Mouse (Mus musculus): ENCODE data around the gene Fam50a.

DNA sequence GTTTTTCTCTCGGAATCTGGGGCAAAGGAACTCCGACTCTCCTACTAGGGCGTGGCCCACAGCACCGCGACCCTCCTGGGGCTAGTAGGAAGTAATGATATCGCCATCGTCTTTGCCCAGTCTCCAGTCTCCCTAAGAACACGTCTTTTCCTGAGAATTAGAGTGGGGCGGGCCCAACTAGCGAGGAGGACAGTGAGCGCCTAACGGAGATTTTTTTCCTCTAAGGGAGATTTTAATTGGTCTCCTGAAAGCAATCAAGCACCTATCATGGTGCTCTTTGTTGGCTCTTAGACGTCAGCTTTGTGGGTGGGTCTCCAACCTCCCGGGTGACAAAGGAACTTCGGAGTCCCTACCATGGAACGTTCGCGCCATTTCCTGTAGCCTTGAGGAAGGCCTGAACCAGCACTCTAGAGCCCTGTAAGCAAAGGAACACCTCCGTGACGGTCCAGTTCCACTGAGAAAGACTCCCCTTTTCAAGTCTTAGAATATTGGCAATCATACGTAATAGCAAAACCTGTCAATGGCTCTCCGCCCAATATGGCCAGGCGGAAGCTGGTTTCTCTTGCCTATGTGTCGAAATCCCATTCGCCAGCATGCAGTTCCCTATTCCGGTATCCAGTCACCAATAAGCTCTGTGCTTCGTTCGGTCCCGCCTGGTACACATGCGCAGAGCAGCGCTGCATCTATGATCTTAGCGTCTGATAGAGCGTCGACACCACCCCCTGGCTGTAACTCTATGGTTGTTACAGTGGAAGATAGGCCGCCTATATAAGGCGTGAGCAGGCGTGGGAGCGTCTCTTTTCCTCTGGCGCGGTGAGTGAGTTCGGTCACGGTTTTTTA is 42.6 kb upstream of the Fam50a start, which contains the start of gene Rpl10:
- no peak for TF ChIP-seq CTCF (IDR thresholded peaks at IDR 0.05; ENCODE audit: borderline replicate concordance, insufficient read depth, low read length)
- TF ChIP-seq POLR2A (IDR thresholded peaks at IDR 0.05; ENCODE audit: low read depth, low read length): peak; percentile 96

Measured in embryonic fibroblast, embryonic 13.5 days (primary cell).